Comparison of ENCODE assay signal across 9 mouse cellular contexts in genomic region chrX:142737719-142738118, GRCm38 (mm10). TPM values are rescaled to one million over a fixed set of nuclear protein-coding genes. Genes with fewer than 3 reads are reported as not detected.
DNase-seq lines count a peak whose midpoint lies in the region; ATAC-seq lines count a peak whose summit lies in the region.
"Had no signal": no experiment of that assay in that cellular context is flagged by ENCODE, and none has a peak within 500 bp of the region (broad histone marks: within the 10 kb centered on the region; RNA-seq: fewer than 3 reads in every experiment).

No protein-coding gene starts in this region.

- 52% methylated on average over 6 of the region's 6 CpGs for WGBS in intestine, embryonic 16.5 days
- 63% methylated on average over 6 of the region's 6 CpGs for WGBS in intestine, embryonic 15.5 days
- WGBS in heart, embryonic 15.5 days: 37% methylated on average over 6 of the region's 6 CpGs
- WGBS in forebrain, embryonic 16.5 days: 87% methylated on average over 6 of the region's 6 CpGs

- DNase-seq in c-Kit-positive CD71-negative TER-119-negative erythroid progenitor cells, embryonic 14.5 days (ENCODE audit: low read depth): peak; percentile 16
- DNase-seq in lung, postnatal 4 days: peak; percentile 11 to 34
- no peak for DNase-seq in B cell, adult 2 months

- H3K27ac ChIP-seq in intestine, embryonic 16.5 days (ENCODE audit: low read length): no peak overlapping the region
- no peak overlapping the region for H3K27ac ChIP-seq in intestine, embryonic 15.5 days
- peak overlapping the region; percentile 9; the same call in 1 of the 2 replicates for H3K27ac ChIP-seq in heart, embryonic 15.5 days
- H3K27ac ChIP-seq in forebrain, embryonic 16.5 days (ENCODE audit: low read length): no peak overlapping the region

- peak; percentile 33; the same call in 1 of the 2 replicates for ATAC-seq in intestine, embryonic 16.5 days
- no peak for ATAC-seq in intestine, embryonic 15.5 days
- no peak for ATAC-seq in heart, embryonic 15.5 days (replicated peaks; ENCODE audit: insufficient number of reproducible peaks, insufficient read depth, low FRiP score, low read depth)
- no peak for ATAC-seq in megakaryocyte-erythroid progenitor cell, adult 5-6 weeks (replicated peaks; ENCODE audit: low FRiP score, low TSS enrichment, poor library complexity, severe bottlenecking)
- ATAC-seq in forebrain, embryonic 16.5 days: no peak

- no peak overlapping the region for H3K9ac ChIP-seq in intestine, embryonic 16.5 days (ENCODE audit: low read depth, low read length)
- H3K9ac ChIP-seq in intestine, embryonic 15.5 days: no peak overlapping the region
- H3K9ac ChIP-seq in heart, embryonic 15.5 days: no peak overlapping the region
- H3K9ac ChIP-seq in forebrain, embryonic 16.5 days (replicated peaks; ENCODE audit: low read depth, low read length): no peak overlapping the region
- H3K9ac ChIP-seq: embryonic facial prominence, embryonic 12.5 days had no signal

- no peak overlapping the region for H3K4me2 ChIP-seq in intestine, embryonic 16.5 days (ENCODE audit: low read depth, low read length)
- H3K4me2 ChIP-seq in intestine, embryonic 15.5 days (replicated peaks): no peak overlapping the region
- H3K4me2 ChIP-seq in heart, embryonic 15.5 days: no peak overlapping the region
- no peak overlapping the region for H3K4me2 ChIP-seq in forebrain, embryonic 16.5 days (ENCODE audit: low read length)
- H3K4me2 ChIP-seq: embryonic facial prominence, embryonic 12.5 days had no signal

- no peaks in the 10 kb centered on the region for H3K27me3 ChIP-seq in intestine, embryonic 16.5 days (replicated peaks; ENCODE audit: control insufficient read depth, insufficient read depth, low read length)
- no peaks in the 10 kb centered on the region for H3K27me3 ChIP-seq in intestine, embryonic 15.5 days (replicated peaks)
- no peaks in the 10 kb centered on the region for H3K27me3 ChIP-seq in heart, embryonic 15.5 days
- no peaks in the 10 kb centered on the region for H3K27me3 ChIP-seq in forebrain, embryonic 16.5 days (replicated peaks; ENCODE audit: control insufficient read depth, insufficient read depth, low read length)

- no peaks in the 10 kb centered on the region for H3K9me3 ChIP-seq in intestine, embryonic 16.5 days (ENCODE audit: control insufficient read depth, low read length)
- no peaks in the 10 kb centered on the region for H3K9me3 ChIP-seq in intestine, embryonic 15.5 days
- H3K9me3 ChIP-seq in heart, embryonic 15.5 days (replicated peaks): no peaks in the 10 kb centered on the region
- H3K9me3 ChIP-seq in forebrain, embryonic 16.5 days (ENCODE audit: control insufficient read depth, low read length): no peaks in the 10 kb centered on the region
- H3K9me3 ChIP-seq: embryonic facial prominence, embryonic 12.5 days had no signal

- H3K36me3 ChIP-seq in intestine, embryonic 16.5 days (ENCODE audit: control insufficient read depth, insufficient read depth, low read length): no peaks in the 10 kb centered on the region
- no peaks in the 10 kb centered on the region for H3K36me3 ChIP-seq in intestine, embryonic 15.5 days
- H3K36me3 ChIP-seq in heart, embryonic 15.5 days: no peaks in the 10 kb centered on the region
- H3K36me3 ChIP-seq in forebrain, embryonic 16.5 days (ENCODE audit: control insufficient read depth, insufficient read depth): no peaks in the 10 kb centered on the region
- H3K36me3 ChIP-seq: embryonic facial prominence, embryonic 12.5 days had no signal

- no peak overlapping the region for H3K4me3 ChIP-seq in intestine, embryonic 16.5 days (ENCODE audit: low read length)
- H3K4me3 ChIP-seq in intestine, embryonic 15.5 days (replicated peaks): no peak overlapping the region
- no peak overlapping the region for H3K4me3 ChIP-seq in heart, embryonic 15.5 days
- H3K4me3 ChIP-seq in forebrain, embryonic 16.5 days (replicated peaks; ENCODE audit: low read length): no peak overlapping the region
- H3K4me3 ChIP-seq: embryonic facial prominence, embryonic 12.5 days had no signal

- H3K4me1 ChIP-seq in intestine, embryonic 16.5 days (ENCODE audit: control insufficient read depth, insufficient read depth, low read length): no peaks in the 10 kb centered on the region
- no peaks in the 10 kb centered on the region for H3K4me1 ChIP-seq in intestine, embryonic 15.5 days (replicated peaks)
- H3K4me1 ChIP-seq in heart, embryonic 15.5 days (replicated peaks): peaks cover 7% of the 10 kb centered on the region; the same call in 1 of the 2 replicates
- no peaks in the 10 kb centered on the region for H3K4me1 ChIP-seq in forebrain, embryonic 16.5 days (replicated peaks; ENCODE audit: control insufficient read depth, insufficient read depth, low read length)
- H3K4me1 ChIP-seq: embryonic facial prominence, embryonic 12.5 days had no signal

RNA-seq across cellular contexts. Expression of gene Tmem164, which starts 56.5 kb away (rescaled TPM):
- polyA plus RNA-seq in intestine, embryonic 16.5 days (2015; fragmentation: Nextera tagmentation; extraction: Ambion mirVana): 39.1 and 41.1 TPM in 2 replicates
- polyA plus RNA-seq in intestine, embryonic 15.5 days (2015; fragmentation: Nextera tagmentation; extraction: Ambion mirVana): 43.2 and 44.7 TPM in 2 replicates
- polyA plus RNA-seq in heart, embryonic 15.5 days (2015; fragmentation: Nextera tagmentation; extraction: Ambion mirVana): 53.4 and 54.8 TPM in 2 replicates
- total RNA-seq in megakaryocyte-erythroid progenitor cell, adult 5-6 weeks (2014; fragmentation: Nextera tagmentation): 44.4 and 58.5 TPM in 2 replicates
- total RNA-seq in megakaryocyte-erythroid progenitor cell, adult 5-6 weeks (2017): 35.3 and 39.9 TPM in 2 replicates
- polyA plus RNA-seq in forebrain, embryonic 16.5 days (2015; fragmentation: Nextera tagmentation; extraction: Ambion mirVana): 24.0 and 26.1 TPM in 2 replicates

Comparison
In these comparisons a context has a peak if more than half of its experiments do, and no peak if none do; other contexts are left out.
1. DNase-seq: peak in c-Kit-positive CD71-negative TER-119-negative erythroid progenitor cells, embryonic 14.5 days (single experiment) and lung, postnatal 4 days (2 of 2); none in B cell, adult 2 months (0 of 2).